Mouse (Mus musculus): ENCODE measurements around the gene Cdkn2b. TPM values are rescaled to one million over a fixed set of nuclear protein-coding genes. Genes with fewer than 3 reads are reported as not detected.

Gene Cdkn2b
- polyA plus RNA-seq, 1 experiment = 67.3 TPM

DNA sequence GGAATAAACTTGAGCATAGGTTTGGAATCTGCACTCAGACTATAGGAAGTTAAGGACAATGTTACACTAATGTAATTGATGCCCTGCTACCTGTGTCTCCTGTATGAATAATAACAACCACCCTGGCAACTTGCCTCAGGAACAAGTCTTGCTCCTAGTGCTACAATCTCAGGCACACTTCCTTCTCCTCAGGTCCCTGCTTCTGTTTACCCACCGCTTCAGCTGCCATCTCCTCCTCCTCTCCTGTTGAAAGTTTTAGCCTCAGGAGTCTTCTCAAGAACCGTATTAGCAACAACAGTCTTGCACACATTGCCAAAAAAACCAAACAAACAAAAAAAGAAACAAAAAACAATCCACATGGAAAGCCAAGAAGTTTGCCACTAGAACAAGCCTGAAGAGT is 31.2 kb downstream of the Cdkn2b start:
- WGBS = 8% methylated on average over 2 of the region's 2 CpGs
- no peak for DNase-seq
- Histone ChIP-seq H3K4me1 (ENCODE audit: control insufficient read depth, insufficient read depth, low read length) (no peaks in the 10 kb centered on the region), H3K4me3 (replicated peaks; ENCODE audit: extremely low read depth, low read depth, low read length) (no peak overlapping the region)
- TF ChIP-seq POLR2A (IDR thresholded peaks at IDR 0.05; ENCODE audit: borderline replicate concordance, extremely low read depth, low read depth, low read length) = no peak
- TF ChIP-seq CTCF (IDR thresholded peaks at IDR 0.05; ENCODE audit: insufficient read depth, low read length) = no peak

DNA sequence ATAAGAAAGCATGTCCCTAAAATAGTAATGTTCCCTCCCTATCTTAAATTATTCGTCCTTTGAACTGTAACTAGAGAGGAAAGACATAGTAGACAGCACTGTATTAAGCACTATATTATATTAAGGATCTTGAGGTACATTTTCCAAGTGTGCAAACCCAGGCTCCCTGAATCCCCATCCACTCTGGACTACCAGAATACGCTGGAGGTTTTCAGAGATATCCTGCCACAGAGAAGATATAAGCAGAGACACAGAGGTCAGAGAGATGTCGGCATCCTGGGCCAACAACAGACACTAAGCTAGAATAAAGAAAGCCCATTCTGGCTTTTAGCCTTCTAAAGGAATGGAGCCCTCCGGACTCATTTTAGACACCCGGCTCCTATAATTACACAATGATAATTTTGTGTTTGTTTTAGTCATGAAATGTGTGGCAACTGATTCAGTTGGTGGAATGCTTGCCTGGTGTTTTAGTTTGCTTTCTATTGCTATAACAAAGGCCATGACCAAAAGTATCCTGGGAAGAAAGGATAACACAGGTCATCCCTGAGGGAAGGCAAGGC is 33.4 kb downstream of the Cdkn2b start:
- no peak overlapping the region for H3K4me3 ChIP-seq (replicated peaks; ENCODE audit: extremely low read depth, low read depth, low read length)
- TF ChIP-seq CTCF (IDR thresholded peaks at IDR 0.05; ENCODE audit: insufficient read depth, low read length) (no peak), POLR2A (IDR thresholded peaks at IDR 0.05; ENCODE audit: borderline replicate concordance, extremely low read depth, low read depth, low read length) (no peak)
- 11% methylated on average over 5 of the region's 5 CpGs for WGBS
- no peak for DNase-seq
- H3K4me1 ChIP-seq (ENCODE audit: control insufficient read depth, insufficient read depth, low read length) = 0 out of 2 replicates have a peak, but pooled peaks cover 2% of the 10 kb centered on the region

DNA sequence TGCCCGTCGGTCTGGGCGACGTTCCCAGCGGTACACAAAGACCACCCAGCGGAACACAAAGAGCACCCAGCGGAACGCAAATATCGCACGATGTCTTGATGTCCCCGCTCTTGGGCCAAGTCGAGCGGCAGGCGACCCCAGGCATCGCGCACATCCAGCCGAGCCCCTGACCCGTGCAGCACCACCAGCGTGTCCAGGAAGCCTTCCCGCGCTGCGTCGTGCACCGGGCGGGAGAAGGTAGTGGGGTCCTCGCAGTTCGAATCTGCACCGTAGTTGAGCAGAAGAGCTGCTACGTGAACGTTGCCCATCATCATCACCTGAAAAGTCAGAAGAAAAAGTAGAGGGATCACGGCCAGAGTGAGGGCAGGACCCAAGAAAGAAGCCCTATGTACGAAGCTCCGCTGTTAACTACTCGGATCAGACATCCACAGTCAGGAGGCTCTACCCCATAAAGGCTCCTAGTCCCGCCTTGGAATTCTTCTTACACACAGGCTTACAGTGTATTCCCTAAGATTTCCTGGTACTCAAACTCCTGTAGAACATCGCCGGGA is 34.1 kb downstream of the Cdkn2b start:
- Histone ChIP-seq H3K4me3 (replicated peaks; ENCODE audit: extremely low read depth, low read depth, low read length) (no peak overlapping the region), H3K4me1 (ENCODE audit: control insufficient read depth, insufficient read depth, low read length) (0 out of 2 replicates have a peak, but pooled peaks cover 2% of the 10 kb centered on the region)
- TF ChIP-seq CTCF (IDR thresholded peaks at IDR 0.05; ENCODE audit: insufficient read depth, low read length) (no peak), POLR2A (IDR thresholded peaks at IDR 0.05; ENCODE audit: borderline replicate concordance, extremely low read depth, low read depth, low read length) (no peak)
- DNase-seq = no peak
- WGBS = 3% methylated on average over 37 of the region's 37 CpGs

DNA sequence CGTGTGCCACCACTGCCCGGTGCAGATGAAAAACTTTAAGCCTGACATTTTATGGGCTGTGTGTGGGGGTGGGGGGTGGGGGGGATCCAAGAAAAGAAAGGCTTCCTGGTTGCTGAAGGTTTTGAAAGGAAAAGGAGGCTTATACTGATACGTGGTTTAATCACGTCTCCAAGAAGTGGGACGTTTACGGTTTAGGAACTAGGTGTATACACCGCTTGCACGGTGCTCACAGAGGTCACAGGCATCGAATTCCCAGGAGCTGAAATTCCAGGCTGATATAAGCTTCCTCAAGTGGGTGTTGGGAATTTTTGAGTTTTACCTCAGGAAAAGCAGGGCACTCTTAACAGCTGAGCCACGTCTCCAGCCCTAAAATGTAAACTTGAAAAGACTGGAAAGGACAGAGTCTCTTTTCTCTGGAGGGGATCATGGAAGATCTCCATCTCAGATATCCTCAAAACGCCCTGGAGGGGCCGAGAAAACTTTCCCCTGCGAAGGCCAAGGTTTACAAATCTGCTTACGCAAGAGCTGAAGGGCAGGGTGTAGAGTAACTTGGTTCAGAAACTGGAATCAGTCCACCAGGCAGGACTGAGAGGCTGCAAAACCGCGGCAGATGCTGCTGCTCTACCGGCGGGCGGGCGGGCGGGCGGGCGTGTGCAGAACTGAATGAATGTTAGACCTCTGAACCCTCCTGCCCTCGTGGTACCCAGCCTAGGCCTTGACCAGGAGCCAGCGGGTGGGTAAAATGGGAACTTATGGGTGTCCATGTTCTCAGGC is 34.8 kb downstream of the Cdkn2b start:
- WGBS = 6% methylated on average over 25 of the region's 25 CpGs
- Histone ChIP-seq H3K4me3 (replicated peaks; ENCODE audit: extremely low read depth, low read depth, low read length) (no peak overlapping the region), H3K4me1 (ENCODE audit: control insufficient read depth, insufficient read depth, low read length) (0 out of 2 replicates have a peak, but pooled peaks cover 2% of the 10 kb centered on the region)
- TF ChIP-seq CTCF (IDR thresholded peaks at IDR 0.05; ENCODE audit: insufficient read depth, low read length) (no peak), POLR2A (IDR thresholded peaks at IDR 0.05; ENCODE audit: borderline replicate concordance, extremely low read depth, low read depth, low read length) (no peak)
- no peak for DNase-seq

DNA sequence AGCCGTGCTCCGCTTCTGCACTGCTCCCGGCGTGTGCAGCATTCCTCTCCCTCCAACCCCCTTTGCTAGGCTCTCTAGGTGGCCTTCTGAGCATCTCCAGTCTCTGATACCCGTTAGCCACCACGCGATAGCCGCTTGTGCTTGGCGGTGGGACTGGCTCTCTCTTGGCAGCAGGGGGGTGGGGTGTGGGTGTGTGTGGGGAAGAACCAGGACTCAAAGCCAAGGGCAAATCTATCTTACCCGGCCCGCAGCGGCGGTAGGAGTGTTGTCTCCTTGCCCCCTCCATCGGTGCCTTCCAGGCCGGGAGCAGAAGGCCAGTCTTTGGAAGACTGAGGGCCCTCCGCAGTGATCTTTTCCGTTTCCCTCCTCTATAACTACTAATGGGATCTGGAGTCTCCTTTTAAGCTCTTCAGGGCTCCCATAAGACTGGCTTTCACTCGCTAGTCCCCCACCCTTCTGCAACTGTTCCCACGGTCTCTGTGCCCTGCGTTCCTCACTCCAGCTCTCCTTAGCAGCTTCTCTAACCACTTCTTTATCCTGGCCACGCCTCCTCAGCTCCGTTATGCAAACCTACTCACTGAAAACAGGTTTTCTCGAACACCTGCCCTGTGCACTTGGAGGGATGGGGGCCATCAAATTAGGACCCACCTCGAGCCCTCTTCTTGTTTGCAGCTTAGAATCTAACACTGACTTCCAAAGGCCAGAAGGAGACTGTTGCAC is 35.9 kb downstream of the Cdkn2b start:
- WGBS = 4% methylated on average over 24 of the region's 24 CpGs
- H3K4me1 ChIP-seq (ENCODE audit: control insufficient read depth, insufficient read depth, low read length) = 0 out of 2 replicates have a peak, but pooled peaks cover 2% of the 10 kb centered on the region
- DNase-seq = no peak
- H3K4me3 ChIP-seq (replicated peaks; ENCODE audit: extremely low read depth, low read depth, low read length) = no peak overlapping the region
- no peak for TF ChIP-seq CTCF (IDR thresholded peaks at IDR 0.05; ENCODE audit: insufficient read depth, low read length)
- no peak for TF ChIP-seq POLR2A (IDR thresholded peaks at IDR 0.05; ENCODE audit: borderline replicate concordance, extremely low read depth, low read depth, low read length)

DNA sequence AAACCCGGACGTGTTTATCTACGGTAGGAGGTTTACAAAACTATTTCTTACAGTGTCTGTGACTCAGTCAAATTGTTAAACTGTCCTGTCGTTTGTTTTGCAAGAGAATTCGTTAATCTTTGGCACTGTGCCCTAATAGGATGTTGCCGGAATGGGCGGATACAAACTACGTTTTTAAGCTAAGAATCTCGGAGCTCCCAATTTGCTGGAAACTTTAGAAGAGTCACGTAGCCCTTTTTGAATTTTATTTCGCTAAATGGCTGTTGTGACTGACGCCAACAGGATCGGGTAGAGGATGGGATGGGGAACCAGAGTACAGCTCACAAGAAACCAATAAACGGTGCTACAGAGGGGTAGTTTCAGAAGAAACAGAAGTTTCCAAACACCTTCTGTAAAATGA is 36.8 kb downstream of the Cdkn2b start:
- Histone ChIP-seq H3K4me3 (replicated peaks; ENCODE audit: extremely low read depth, low read depth, low read length) (no peak overlapping the region), H3K4me1 (ENCODE audit: control insufficient read depth, insufficient read depth, low read length) (0 out of 2 replicates have a peak, but pooled peaks cover 2% of the 10 kb centered on the region)
- 4% methylated on average over 14 of the region's 14 CpGs for WGBS
- TF ChIP-seq POLR2A (IDR thresholded peaks at IDR 0.05; ENCODE audit: borderline replicate concordance, extremely low read depth, low read depth, low read length) = no peak
- no peak for TF ChIP-seq CTCF (IDR thresholded peaks at IDR 0.05; ENCODE audit: insufficient read depth, low read length)
- no peak for DNase-seq

- TF ChIP-seq POLR2A (IDR thresholded peaks at IDR 0.05; ENCODE audit: borderline replicate concordance, extremely low read depth, low read depth, low read length) (no peak), CTCF (IDR thresholded peaks at IDR 0.05; ENCODE audit: insufficient read depth, low read length) (no peak)
- H3K4me3 ChIP-seq (replicated peaks; ENCODE audit: extremely low read depth, low read depth, low read length) = no peak overlapping the region
- 4% methylated on average over 9 of the region's 9 CpGs for WGBS
Measured at GRCm38 (mm10) chr4:89273585-89273984, 37.3 kb downstream of the Cdkn2b start.

GRCm38 (mm10) chr4:89272961-89273540 is 37.8 kb downstream of the Cdkn2b start:
- Histone ChIP-seq H3K4me1 (ENCODE audit: control insufficient read depth, insufficient read depth, low read length) (0 out of 2 replicates have a peak, but pooled peaks cover 2% of the 10 kb centered on the region), H3K4me3 (replicated peaks; ENCODE audit: extremely low read depth, low read depth, low read length) (no peak overlapping the region)
- 4% methylated on average over 20 of the region's 20 CpGs for WGBS
- no peak for DNase-seq
- TF ChIP-seq POLR2A (IDR thresholded peaks at IDR 0.05; ENCODE audit: borderline replicate concordance, extremely low read depth, low read depth, low read length) = no peak
- no peak for TF ChIP-seq CTCF (IDR thresholded peaks at IDR 0.05; ENCODE audit: insufficient read depth, low read length)

More at GRCm38 (mm10) chr4:89273585-89273984, 37.3 kb downstream of the Cdkn2b start:
- no peak for DNase-seq
- 0 out of 2 replicates have a peak, but pooled peaks cover 2% of the 10 kb centered on the region for H3K4me1 ChIP-seq (ENCODE audit: control insufficient read depth, insufficient read depth, low read length)
